Mouse (Mus musculus): ENCODE data around the gene Neurl3. TPM values are rescaled to one million over a fixed set of nuclear protein-coding genes. Genes with fewer than 3 reads are reported as not detected.

The Neurl3 gene
- polyA plus RNA-seq, 1 experiment from 2014 or later, result 4.6 TPM

GRCm38 (mm10) chr1:36228461-36228860, 46.0 kb downstream of the Neurl3 start:
- WGBS, result 85% methylated on average over 9 of the region's 9 CpGs
- no peaks in the 10 kb centered on the region for H3K9me3 ChIP-seq (ENCODE audit: control insufficient read depth, low read length)
- no peak overlapping the region for H3K4me3 ChIP-seq (ENCODE audit: low read depth, low read length)
- H3K27ac ChIP-seq (ENCODE audit: low read depth, low read length), result no peak overlapping the region
- no peak for DNase-seq (ENCODE audit: low spot score)
- no peak overlapping the region for H3K4me2 ChIP-seq
- no peaks in the 10 kb centered on the region for H3K27me3 ChIP-seq (replicated peaks; ENCODE audit: control insufficient read depth, insufficient read depth, low read length)
- H3K9ac ChIP-seq (ENCODE audit: low read depth, low read length), result no peak overlapping the region
- no peaks in the 10 kb centered on the region for H3K4me1 ChIP-seq (replicated peaks; ENCODE audit: control insufficient read depth, insufficient read depth, low read length)
- ATAC-seq (replicated peaks; ENCODE audit: low FRiP score), result no peak
- H3K36me3 ChIP-seq (ENCODE audit: control insufficient read depth, insufficient read depth, low read length), result peaks cover 27% of the 10 kb centered on the region

DNA sequence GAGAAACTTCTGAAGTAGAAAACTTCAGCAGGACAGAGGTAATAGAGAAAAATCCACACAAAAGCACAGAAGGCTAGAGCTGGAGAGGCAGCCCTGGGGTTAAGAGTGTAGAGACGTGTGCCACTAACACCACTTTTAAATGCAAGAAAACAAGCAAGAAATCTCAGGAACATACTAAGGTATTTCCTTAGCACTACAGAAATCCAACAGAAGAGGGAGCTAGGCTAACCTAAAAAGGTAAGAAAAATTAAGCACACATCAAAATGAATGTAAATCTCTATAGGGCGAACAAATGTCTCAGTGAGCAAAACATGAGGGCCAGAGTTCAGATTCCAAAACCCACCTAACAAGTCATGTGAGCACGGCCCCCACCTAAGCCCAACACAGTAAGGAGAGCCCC, 49.8 kb downstream of the Neurl3 start:
- H3K27ac ChIP-seq (ENCODE audit: low read depth, low read length), result no peak overlapping the region
- H3K9ac ChIP-seq (ENCODE audit: low read depth, low read length), result no peak overlapping the region
- ATAC-seq (replicated peaks; ENCODE audit: low FRiP score), result no peak
- H3K4me1 ChIP-seq (replicated peaks; ENCODE audit: control insufficient read depth, insufficient read depth, low read length), result no peaks in the 10 kb centered on the region
- WGBS, result 91% methylated on average over 3 of the region's 3 CpGs
- no peak for DNase-seq (ENCODE audit: low spot score)
- H3K4me3 ChIP-seq (ENCODE audit: low read depth, low read length), result no peak overlapping the region
- no peaks in the 10 kb centered on the region for H3K27me3 ChIP-seq (replicated peaks; ENCODE audit: control insufficient read depth, insufficient read depth, low read length)
- peaks cover 25% of the 10 kb centered on the region for H3K36me3 ChIP-seq (ENCODE audit: control insufficient read depth, insufficient read depth, low read length)
- no peak overlapping the region for H3K4me2 ChIP-seq
- no peaks in the 10 kb centered on the region for H3K9me3 ChIP-seq (ENCODE audit: control insufficient read depth, low read length)

Other genes starting within 250 kb of the Neurl3 start
- gene Hs6st1, start 206.3 kb downstream of the Neurl3 start, polyA plus RNA-seq (2014; fragmentation: Nextera tagmentation; extraction: Ambion mirVana), result 11.1 and 15.0 TPM in 2 replicates
- 54.4 and 55.8 TPM in 2 replicates for gene Uggt1, start 30.0 kb downstream of the Neurl3 start, polyA plus RNA-seq (2014; fragmentation: Nextera tagmentation; extraction: Ambion mirVana)
- gene Arid5a, start 33.1 kb upstream of the Neurl3 start, polyA plus RNA-seq (2014; fragmentation: Nextera tagmentation; extraction: Ambion mirVana), result 2.4 and 3.9 TPM in 2 replicates
- gene Kansl3, start 94.5 kb upstream of the Neurl3 start, polyA plus RNA-seq (2014; fragmentation: Nextera tagmentation; extraction: Ambion mirVana), result 27.9 and 29.2 TPM in 2 replicates
- gene Fer1l5, start 97.6 kb upstream of the Neurl3 start, polyA plus RNA-seq (2014; fragmentation: Nextera tagmentation; extraction: Ambion mirVana), result 0.51 and 0.71 TPM in 2 replicates
- gene Lman2l, start 170.6 kb upstream of the Neurl3 start, polyA plus RNA-seq (2014; fragmentation: Nextera tagmentation; extraction: Ambion mirVana), result 18.1 and 18.7 TPM in 2 replicates
- gene Cnnm4, start 196.9 kb upstream of the Neurl3 start, polyA plus RNA-seq (2014; fragmentation: Nextera tagmentation; extraction: Ambion mirVana), result 5.9 and 6.4 TPM in 2 replicates
- gene Cnnm3, start 237.2 kb upstream of the Neurl3 start, polyA plus RNA-seq (2014; fragmentation: Nextera tagmentation; extraction: Ambion mirVana), result 3.3 and 3.8 TPM in 2 replicates

All from liver, embryonic 11.5 days (tissue).